Mouse (Mus musculus): Measurements from ENCODE around the gene Cbr4. TPM values are rescaled to one million over a fixed set of nuclear protein-coding genes. Genes with fewer than 3 reads are reported as not detected.

Gene Cbr4
- polyA plus RNA-seq, 1 experiment: 26.4 TPM

- H3K27ac ChIP-seq (ENCODE audit: insufficient read depth, low read depth, low read length): no peak overlapping the region
- H3K4me1 ChIP-seq (ENCODE audit: control insufficient read depth, insufficient read depth, low read length): peaks cover 3% of the 10 kb centered on the region
- H3K4me3 ChIP-seq (ENCODE audit: insufficient read depth, low read length): no peak overlapping the region
- TF ChIP-seq CTCF (IDR thresholded peaks at IDR 0.05; ENCODE audit: low read depth, low read length) (no peak), POLR2A (IDR thresholded peaks at IDR 0.05; ENCODE audit: borderline replicate concordance, low read depth, low read length) (no peak)
Observed at GRCm38 (mm10) chr8:61486923-61487529, 508 bp upstream of the Cbr4 start.

DNA sequence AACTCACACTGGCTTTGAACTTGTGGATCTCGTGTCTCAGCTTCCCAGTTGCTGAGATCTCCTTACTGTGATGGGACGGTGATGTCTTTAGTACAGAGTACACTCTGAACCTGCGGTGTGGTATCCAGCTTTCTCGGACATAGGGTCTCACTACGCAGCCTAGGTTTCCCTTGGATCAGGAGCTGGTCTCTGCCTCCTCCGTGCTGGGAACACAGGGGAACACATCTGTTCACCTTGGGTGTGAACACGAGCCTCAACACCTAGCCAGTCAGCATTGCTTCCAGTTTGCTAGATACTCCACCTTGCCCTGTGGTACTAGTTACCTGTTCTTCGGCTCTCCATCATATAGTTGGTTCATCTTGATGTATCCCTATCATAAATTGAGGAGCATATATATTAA lies 1.1 kb downstream of the Cbr4 start:
- Histone ChIP-seq H3K4me1 (ENCODE audit: control insufficient read depth, insufficient read depth, low read length) (peaks cover 3% of the 10 kb centered on the region), H3K4me3 (ENCODE audit: insufficient read depth, low read length) (peak overlapping the region; percentile 69), H3K27ac (ENCODE audit: insufficient read depth, low read depth, low read length) (no peak overlapping the region)
- TF ChIP-seq CTCF (IDR thresholded peaks at IDR 0.05; ENCODE audit: low read depth, low read length) (no peak), POLR2A (IDR thresholded peaks at IDR 0.05; ENCODE audit: borderline replicate concordance, low read depth, low read length) (no peak)

DNA sequence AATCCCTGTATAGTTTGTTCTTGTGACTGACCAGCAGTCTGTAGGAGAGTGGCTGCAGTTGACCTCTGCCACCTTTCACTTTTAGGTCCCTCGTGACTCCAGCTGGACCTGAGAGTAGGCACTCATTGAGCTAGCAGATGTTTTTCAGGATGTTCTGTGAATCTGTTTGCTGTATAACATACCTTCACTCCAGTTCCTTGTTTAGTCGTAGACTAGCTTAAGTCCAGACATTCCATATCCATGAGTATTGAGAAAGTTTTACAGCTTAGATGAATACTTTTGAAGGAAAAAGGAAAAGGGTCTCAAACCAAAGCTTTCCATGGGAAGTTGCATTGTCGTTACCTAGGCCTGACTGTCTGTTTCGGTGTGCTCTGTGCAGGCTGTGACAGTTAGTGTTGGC lies 9.6 kb downstream of the Cbr4 start:
- TF ChIP-seq POLR2A (IDR thresholded peaks at IDR 0.05; ENCODE audit: borderline replicate concordance, low read depth, low read length): no peak
- no peak for TF ChIP-seq CTCF (IDR thresholded peaks at IDR 0.05; ENCODE audit: low read depth, low read length)
- 0 out of 2 replicates have a peak, but pooled peaks cover 3% of the 10 kb centered on the region for H3K4me1 ChIP-seq (ENCODE audit: control insufficient read depth, insufficient read depth, low read length)
- no peak overlapping the region for H3K4me3 ChIP-seq (ENCODE audit: insufficient read depth, low read length)
- H3K27ac ChIP-seq (ENCODE audit: insufficient read depth, low read depth, low read length): no peak overlapping the region

DNA sequence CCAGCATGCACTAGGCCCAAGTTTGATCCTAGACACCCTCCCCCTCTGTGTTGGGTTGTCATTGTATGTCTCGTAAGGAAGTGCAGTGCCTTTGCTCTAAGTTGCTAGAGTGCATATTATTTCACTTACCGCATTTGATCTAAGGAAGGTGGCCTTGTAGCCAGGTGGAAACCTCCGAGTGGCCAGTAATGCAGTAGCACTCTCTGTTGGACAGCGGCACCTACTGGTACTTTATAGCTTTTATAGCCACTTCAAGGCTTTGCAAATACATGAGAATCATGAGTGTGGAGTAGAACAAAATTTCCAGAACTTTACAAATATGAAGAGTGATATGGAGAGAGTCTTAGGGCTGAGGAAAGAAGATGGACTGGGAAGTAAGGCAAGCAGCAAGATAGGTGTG lies 11.5 kb downstream of the Cbr4 start:
- H3K27ac ChIP-seq (ENCODE audit: insufficient read depth, low read depth, low read length): no peak overlapping the region
- TF ChIP-seq POLR2A (IDR thresholded peaks at IDR 0.05; ENCODE audit: borderline replicate concordance, low read depth, low read length): no peak
- no peak for TF ChIP-seq CTCF (IDR thresholded peaks at IDR 0.05; ENCODE audit: low read depth, low read length)
- H3K4me3 ChIP-seq (ENCODE audit: insufficient read depth, low read length): no peak overlapping the region
- H3K4me1 ChIP-seq (ENCODE audit: control insufficient read depth, insufficient read depth, low read length): 0 out of 2 replicates have a peak, but pooled peaks cover 3% of the 10 kb centered on the region

DNA sequence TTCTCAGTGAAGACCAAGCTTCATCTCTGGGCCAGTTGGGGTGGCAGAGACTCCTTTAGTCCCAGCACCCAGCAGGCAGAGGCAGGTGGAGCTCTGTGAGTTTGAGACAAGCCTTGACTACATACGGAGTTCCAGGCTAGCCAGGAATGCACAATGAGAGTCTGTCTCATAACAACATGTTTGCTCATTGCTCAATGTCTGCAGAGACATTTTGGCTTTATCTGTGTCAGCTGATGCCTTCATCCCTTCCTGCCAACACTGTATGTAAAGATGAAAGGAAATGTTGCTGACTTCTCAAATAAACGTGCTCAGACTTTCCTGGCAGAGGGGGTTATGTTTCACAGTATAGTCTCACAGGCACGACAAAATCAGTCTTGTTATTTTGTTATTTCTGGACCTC lies 13.4 kb downstream of the Cbr4 start:
- Histone ChIP-seq H3K4me3 (ENCODE audit: insufficient read depth, low read length) (no peak overlapping the region), H3K4me1 (ENCODE audit: control insufficient read depth, insufficient read depth, low read length) (0 out of 2 replicates have a peak, but pooled peaks cover 3% of the 10 kb centered on the region), H3K27ac (ENCODE audit: insufficient read depth, low read depth, low read length) (no peak overlapping the region)
- TF ChIP-seq CTCF (IDR thresholded peaks at IDR 0.05; ENCODE audit: low read depth, low read length) (no peak), POLR2A (IDR thresholded peaks at IDR 0.05; ENCODE audit: borderline replicate concordance, low read depth, low read length) (no peak)

DNA sequence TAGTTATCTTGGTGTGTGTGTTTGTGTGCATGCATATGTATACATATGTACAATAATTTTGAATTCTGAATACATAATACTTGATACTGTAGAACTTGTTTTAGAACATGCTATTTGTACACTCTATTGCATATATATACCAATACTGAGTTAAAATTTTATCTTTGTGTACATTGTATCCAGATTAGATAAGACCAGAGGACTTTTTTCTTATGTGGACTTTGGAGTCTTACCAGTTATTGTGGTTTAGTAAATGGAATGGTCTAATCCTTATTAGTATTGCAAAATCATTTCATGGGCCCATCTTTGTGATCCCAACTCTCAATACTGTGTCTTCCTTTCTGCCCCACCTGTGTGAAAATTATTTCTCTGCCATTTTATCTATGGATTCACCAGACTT lies 14.7 kb downstream of the Cbr4 start:
- H3K27ac ChIP-seq (ENCODE audit: insufficient read depth, low read depth, low read length): no peak overlapping the region
- TF ChIP-seq CTCF (IDR thresholded peaks at IDR 0.05; ENCODE audit: low read depth, low read length) (no peak), POLR2A (IDR thresholded peaks at IDR 0.05; ENCODE audit: borderline replicate concordance, low read depth, low read length) (no peak)
- H3K4me3 ChIP-seq (ENCODE audit: insufficient read depth, low read length): no peak overlapping the region
- H3K4me1 ChIP-seq (ENCODE audit: control insufficient read depth, insufficient read depth, low read length): 0 out of 2 replicates have a peak, but pooled peaks cover 3% of the 10 kb centered on the region

DNA sequence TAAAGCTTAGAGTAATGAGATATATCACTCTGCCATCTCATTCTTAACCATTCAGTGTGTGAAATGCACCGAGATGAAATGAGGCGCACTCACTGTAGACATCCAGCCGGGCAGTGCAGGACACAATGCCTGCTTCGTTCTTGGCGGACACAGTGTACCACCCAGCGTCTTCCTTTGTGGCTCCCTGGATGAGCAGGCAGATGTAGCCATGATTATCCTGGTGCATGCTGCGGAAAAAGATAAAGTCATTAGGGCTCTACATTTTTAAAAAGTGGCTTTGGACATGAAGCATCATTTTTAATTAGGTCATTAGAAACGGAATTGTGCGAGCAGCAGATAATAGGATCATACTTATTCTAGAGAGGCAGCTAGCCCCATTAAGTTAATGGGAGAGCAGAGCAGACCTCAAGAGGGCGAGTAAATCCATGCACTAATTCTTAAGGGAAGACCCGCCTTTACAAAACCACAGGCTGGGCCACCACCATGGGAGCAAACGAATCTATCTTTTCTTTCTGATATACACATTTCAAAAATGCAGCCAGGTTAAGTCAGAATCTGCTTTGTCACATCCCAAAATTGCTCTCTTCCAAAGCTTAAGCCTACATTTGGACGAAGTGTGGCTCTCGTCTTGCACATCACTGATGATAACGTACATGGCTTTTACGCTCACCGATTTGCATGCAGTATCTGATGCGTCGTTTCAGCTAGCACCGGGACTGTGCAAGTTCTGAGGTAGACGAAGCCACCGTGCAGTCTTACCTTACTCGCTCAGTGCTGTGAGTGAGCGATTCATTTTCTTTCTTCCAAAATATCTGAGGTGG lies 27.8 kb downstream of the Cbr4 start:
- H3K4me1 ChIP-seq (ENCODE audit: control insufficient read depth, insufficient read depth, low read length): peaks cover 10% of the 10 kb centered on the region
- no peak overlapping the region for H3K27ac ChIP-seq (ENCODE audit: insufficient read depth, low read depth, low read length)
- H3K4me3 ChIP-seq (ENCODE audit: insufficient read depth, low read length): no peak overlapping the region
- TF ChIP-seq POLR2A (IDR thresholded peaks at IDR 0.05; ENCODE audit: borderline replicate concordance, low read depth, low read length): no peak
- no peak for TF ChIP-seq CTCF (IDR thresholded peaks at IDR 0.05; ENCODE audit: low read depth, low read length)

DNA sequence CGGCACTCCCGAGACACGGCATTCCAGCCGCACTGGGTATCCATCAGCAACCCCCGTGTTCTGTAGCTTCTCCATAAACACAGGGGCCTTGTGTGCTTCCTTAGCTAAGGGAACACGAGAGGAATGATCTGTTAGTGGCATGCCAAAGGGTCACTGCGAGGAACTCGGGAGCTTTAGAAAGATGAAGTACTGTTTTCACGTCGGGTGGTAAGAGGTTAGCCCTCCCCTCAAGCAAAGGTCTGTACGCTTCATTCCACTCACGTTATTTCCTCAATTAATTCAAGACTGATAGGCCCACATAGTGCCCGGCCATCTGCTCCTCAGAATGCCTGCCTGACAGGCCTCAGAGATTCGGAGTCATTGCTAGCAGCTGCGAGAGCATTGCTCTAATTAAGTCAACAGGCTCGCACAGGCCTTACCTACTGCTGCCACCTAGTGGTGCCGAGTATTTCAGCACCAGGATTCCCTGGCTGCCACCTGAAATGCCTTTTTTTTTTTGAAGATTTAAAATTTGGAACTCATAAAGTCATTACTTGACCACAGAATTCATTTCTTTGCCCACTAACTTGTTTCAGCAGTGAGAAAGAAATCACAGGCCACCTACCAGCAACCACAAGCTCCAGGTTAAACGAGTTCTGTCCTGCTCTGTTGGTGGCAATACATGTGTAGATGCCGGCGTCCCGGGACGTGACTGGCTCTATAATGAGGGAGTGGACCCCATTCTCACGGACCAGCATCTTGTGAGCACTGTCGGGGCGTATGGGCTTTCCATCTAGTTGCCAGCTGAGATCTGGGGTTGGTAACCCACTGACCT lies 28.6 kb downstream of the Cbr4 start:
- Histone ChIP-seq H3K4me3 (ENCODE audit: insufficient read depth, low read length) (no peak overlapping the region), H3K4me1 (ENCODE audit: control insufficient read depth, insufficient read depth, low read length) (peaks cover 10% of the 10 kb centered on the region), H3K27ac (ENCODE audit: insufficient read depth, low read depth, low read length) (no peak overlapping the region)
- TF ChIP-seq POLR2A (IDR thresholded peaks at IDR 0.05; ENCODE audit: borderline replicate concordance, low read depth, low read length) (no peak), CTCF (IDR thresholded peaks at IDR 0.05; ENCODE audit: low read depth, low read length) (peak; percentile 56; the same call in 1 of the 2 replicates)

GRCm38 (mm10) chr8:61516745-61517501 lies 29.4 kb downstream of the Cbr4 start:
- Histone ChIP-seq H3K4me1 (ENCODE audit: control insufficient read depth, insufficient read depth, low read length) (peaks cover 10% of the 10 kb centered on the region), H3K27ac (ENCODE audit: insufficient read depth, low read depth, low read length) (no peak overlapping the region), H3K4me3 (ENCODE audit: insufficient read depth, low read length) (no peak overlapping the region)
- no peak for TF ChIP-seq POLR2A (IDR thresholded peaks at IDR 0.05; ENCODE audit: borderline replicate concordance, low read depth, low read length)
- TF ChIP-seq CTCF (IDR thresholded peaks at IDR 0.05; ENCODE audit: low read depth, low read length): no peak
